Mouse (Mus musculus) MEL (cell line): ENCODE results near the gene Exosc6. TPM values are rescaled to one million over a fixed set of nuclear protein-coding genes. Genes with fewer than 3 reads are reported as not detected.

Source experiments
- DNase-seq: peaks from one replicate; pipeline ENCODE4 v3.0.0; 2011; ENCODE audit warnings: low read depth, low spot score
- H3K27ac ChIP-seq: 2 replicates; pipeline ENCODE4 v1.5.1; 2012; ENCODE audit warnings: low read depth, mild to moderate bottlenecking, control low read depth, low read length, moderate library complexity; ENCODE audit not compliant: control insufficient read depth
- H3K27me3 ChIP-seq, 2 experiments: fragments of 150-350 bp in 1 of 2; sonication (generic) in 1 of 2; 2 replicates each; pipeline ENCODE4 v1.6.1; 2012; ENCODE audit warnings: low read length in 2 of 2, mild to moderate bottlenecking in 2 of 2, improper control_type of control experiment in 1 of 2, moderate library complexity in 1 of 2; ENCODE audit not compliant: insufficient read depth in 2 of 2, control insufficient read depth in 1 of 2
- H3K36me3 ChIP-seq, 2 experiments: 2 replicates each; pipeline ENCODE4 v1.6.1; 2012 to 2014; ENCODE audit warnings: low read length in 2 of 2, improper control_type of control experiment in 1 of 2, inconsistent platforms in 1 of 2, mild to moderate bottlenecking in 1 of 2; ENCODE audit not compliant: insufficient read depth in 2 of 2, control insufficient read depth in 1 of 2
- H3K4me1 ChIP-seq, 2 experiments: fragments of 150-350 bp in 1 of 2; sonication (generic) in 1 of 2; 2 replicates each; pipeline ENCODE4 v1.6.1; 2012; ENCODE audit warnings: low read length in 2 of 2, improper control_type of control experiment in 1 of 2, mild to moderate bottlenecking in 1 of 2; ENCODE audit not compliant: insufficient read depth in 2 of 2, control insufficient read depth in 1 of 2
- H3K4me3 ChIP-seq, 2 experiments: fragments of 150-350 bp in 1 of 2; sonication (generic) in 1 of 2; 2 replicates each; pipeline ENCODE4 v1.5.1; 2012; ENCODE audit warnings: low read depth in 2 of 2, low read length in 2 of 2, mild to moderate bottlenecking in 2 of 2, moderate library complexity in 2 of 2, control low read depth in 1 of 2, improper control_type of control experiment in 1 of 2; ENCODE audit not compliant: control insufficient read depth in 1 of 2, insufficient read depth in 1 of 2
- H3K79me2 ChIP-seq: 2 replicates; pipeline ENCODE4 v1.6.1; 2012; ENCODE audit warnings: mild to moderate bottlenecking, low read length, moderate library complexity; ENCODE audit not compliant: control insufficient read depth, poor library complexity, insufficient read depth
- H3K9ac ChIP-seq: 2 replicates; pipeline ENCODE4 v1.6.1; 2012; ENCODE audit warnings: low read depth, mild to moderate bottlenecking, control low read depth, low read length, moderate library complexity; ENCODE audit not compliant: control insufficient read depth, poor library complexity, severe bottlenecking
- H3K9me3 ChIP-seq: fragments of 150-350 bp; sonication (generic); replicated peaks from 2 replicates; pipeline ENCODE4 v1.6.1; 2012; ENCODE audit warnings: mild to moderate bottlenecking, low read length, improper control_type of control experiment, moderate library complexity; ENCODE audit not compliant: insufficient read depth
- CTCF ChIP-seq, 3 experiments: IDR thresholded peaks in 2 of 3; conservative IDR thresholded peaks in 1 of 3; 2 replicates each; pipeline ENCODE4 v1.5.1; 2011 to 2012; ENCODE audit warnings: low read length in 3 of 3, low read depth in 2 of 3, mild to moderate bottlenecking in 2 of 3, improper control_type of control experiment in 1 of 3, inconsistent platforms in 1 of 3, mixed read lengths in 1 of 3, moderate library complexity in 1 of 3; ENCODE audit not compliant: control insufficient read depth in 1 of 3, insufficient read depth in 1 of 3, poor library complexity in 1 of 3, severe bottlenecking in 1 of 3
- E2F4 ChIP-seq: IDR thresholded peaks from 2 replicates; pipeline ENCODE4 v1.6.1; 2011; ENCODE audit warnings: low read depth, low read length, improper control_type of control experiment, borderline replicate concordance
- ELF1 ChIP-seq: IDR thresholded peaks from 2 replicates; pipeline ENCODE4 v1.6.1; 2014; ENCODE audit warnings: low read depth, mild to moderate bottlenecking, inconsistent platforms, low read length, improper control_type of control experiment, moderate library complexity
- GATA1 ChIP-seq: IDR thresholded peaks from 2 replicates; pipeline ENCODE4 v1.6.1; 2011; ENCODE audit warnings: low read depth, low read length, improper control_type of control experiment
- HCFC1 ChIP-seq: IDR thresholded peaks from 2 replicates; pipeline ENCODE4 v1.6.1; 2012; ENCODE audit warnings: low read depth, mild to moderate bottlenecking, inconsistent platforms, low read length, improper control_type of control experiment, moderate library complexity
- JUND ChIP-seq: IDR thresholded peaks from 2 replicates; pipeline ENCODE4 v1.6.1; 2011; ENCODE audit warnings: low read depth, mild to moderate bottlenecking, improper control_type of control experiment, low read length
- MAFK ChIP-seq: IDR thresholded peaks from 2 replicates; pipeline ENCODE4 v1.6.1; 2011; ENCODE audit warnings: low read depth, mild to moderate bottlenecking, low read length, improper control_type of control experiment, borderline replicate concordance
- MAX ChIP-seq: IDR thresholded peaks from 2 replicates; pipeline ENCODE4 v1.6.1; 2011; ENCODE audit warnings: low read length, improper control_type of control experiment
- MEF2A ChIP-seq: IDR thresholded peaks from 2 replicates; pipeline ENCODE4 v1.6.1; 2014; ENCODE audit warnings: low read depth, mild to moderate bottlenecking, inconsistent platforms, low read length, improper control_type of control experiment; ENCODE audit not compliant: poor library complexity, insufficient replicate concordance, severe bottlenecking; ENCODE audit errors: extremely low read depth
- MYB ChIP-seq: IDR thresholded peaks from 2 replicates; pipeline ENCODE4 v1.6.1; 2011; ENCODE audit warnings: mild to moderate bottlenecking, low read depth, low read length, improper control_type of control experiment
- NELFE ChIP-seq: IDR thresholded peaks from 2 replicates; pipeline ENCODE4 v1.6.1; 2011; ENCODE audit warnings: low read depth, low read length, improper control_type of control experiment
- POLR2AphosphoS2 ChIP-seq: IDR thresholded peaks from 2 replicates; pipeline ENCODE4 v1.6.1; 2011; ENCODE audit warnings: low read length, improper control_type of control experiment
- POLR2AphosphoS5 ChIP-seq: IDR thresholded peaks from 2 replicates; pipeline ENCODE4 v1.6.1; 2012; ENCODE audit warnings: low read depth, borderline replicate concordance, mild to moderate bottlenecking, inconsistent platforms, low read length, moderate library complexity, mixed read lengths
- RAD21 ChIP-seq: IDR thresholded peaks from 2 replicates; pipeline ENCODE4 v1.6.1; 2011; ENCODE audit warnings: mild to moderate bottlenecking, low read depth, low read length, improper control_type of control experiment
- SMC3 ChIP-seq: IDR thresholded peaks from 2 replicates; pipeline ENCODE4 v1.6.1; 2011; ENCODE audit warnings: low read depth, low read length, improper control_type of control experiment
- TBP ChIP-seq: IDR thresholded peaks from 2 replicates; pipeline ENCODE4 v1.8.0; 2011; ENCODE audit warnings: low read depth, low read length, improper control_type of control experiment
- UBTF ChIP-seq: IDR thresholded peaks from 2 replicates; pipeline ENCODE4 v1.6.1; 2012; ENCODE audit warnings: low read depth, mild to moderate bottlenecking, inconsistent platforms, low read length, improper control_type of control experiment, moderate library complexity, borderline replicate concordance; ENCODE audit not compliant: insufficient read depth
- USF1 ChIP-seq: IDR thresholded peaks from 2 replicates; pipeline ENCODE4 v1.6.1; 2014; ENCODE audit warnings: low read depth, mild to moderate bottlenecking, inconsistent platforms, low read length, improper control_type of control experiment, moderate library complexity
- USF2 ChIP-seq, 2 experiments: IDR thresholded peaks; 2 replicates each; pipeline ENCODE4 v1.6.1; 2011 to 2012; ENCODE audit warnings: improper control_type of control experiment in 2 of 2, low read length in 2 of 2, borderline replicate concordance in 1 of 2, inconsistent platforms in 1 of 2, low read depth in 1 of 2, mild to moderate bottlenecking in 1 of 2; ENCODE audit not compliant: insufficient read depth in 1 of 2
- ZNF384 ChIP-seq: IDR thresholded peaks from 2 replicates; pipeline ENCODE4 v1.6.1; 2012; ENCODE audit warnings: low read depth, mild to moderate bottlenecking, inconsistent platforms, low read length, improper control_type of control experiment
- polyA plus RNA-seq, 2 experiments: library from polyadenylated mRNA; stranded (reverse) in 1 of 2; unstranded in 1 of 2; fragments of >175 nt in 1 of 2; fragments of >200 nt in 1 of 2; gene quantifications; 2 replicates each; pipeline versions ENCODE4 v1.2.1 to v1.2.4; 2012; ENCODE audit warnings: low replicate concordance in 2 of 2, low read depth in 1 of 2; ENCODE audit not compliant: insufficient read length in 2 of 2, insufficient read depth in 1 of 2, missing spikeins in 1 of 2
- total RNA-seq: library from RNA; depleted of rRNA; stranded (reverse); fragments of 300-350 nt; gene quantifications from 2 replicates; pipeline ENCODE4 v1.2.3, GENCODE M21; 2012

The Exosc6 gene
- total and polyA plus RNA-seq, 3 experiments = 8.0 to 26.4 TPM; not detected in 1

GRCm38 (mm10) chr8:111029589-111029988, 26.6 kb upstream of the Exosc6 start (continued):
- TF ChIP-seq JUND (no peak), USF2 (IDR thresholded peaks at IDR 0.05; ENCODE audit: borderline replicate concordance in 1 of 2, insufficient read depth in 1 of 2, low read depth in 1 of 2, low read length in 2 of 2) (no peak)

- Histone ChIP-seq H3K79me2 (peaks cover 24% of the 10 kb centered on the region), H3K4me1 (peaks cover 5 to 15% of the 10 kb centered on the region in 2 experiments; a peak in 3 of 4 replicates), H3K9me3 (no peaks in the 10 kb centered on the region), H3K4me3 (peak overlapping the region; percentile 70 to 85), H3K36me3 (peaks cover 0 to 24% of the 10 kb centered on the region in 2 experiments; a peak in 2 of 4 replicates), H3K9ac (peak overlapping the region; percentile 73), H3K27me3 (no peaks in the 10 kb centered on the region), H3K27ac (0 out of 2 replicates have a peak overlapping the region, but pooled peaks have one; percentile 29)
- TF ChIP-seq USF2 (IDR thresholded peaks at IDR 0.05; ENCODE audit: borderline replicate concordance in 1 of 2, insufficient read depth in 1 of 2, low read depth in 1 of 2, low read length in 2 of 2) = no peak
- TF ChIP-seq ELF1 = no peak
- TF ChIP-seq POLR2AphosphoS5 = no peak
- TF ChIP-seq SMC3 = no peak
- TF ChIP-seq MAFK = no peak
- no peak for DNase-seq
These were observed 26.1 kb upstream of the Exosc6 start for GRCm38 (mm10) chr8:111030045-111030444.

GRCm38 (mm10) chr8:111031572-111031971, 24.6 kb upstream of the Exosc6 start, which contains the start of gene Ddx19b:
Ddx19b (minus strand) TSS chr8:111031751.
- peaks cover 5 to 27% of the 10 kb centered on the region in 2 experiments for H3K4me1 ChIP-seq
- H3K79me2 ChIP-seq = peaks cover 37% of the 10 kb centered on the region
- TF ChIP-seq UBTF (no peak), POLR2AphosphoS5 (no peak), HCFC1 (no peak), JUND (no peak), MAX (no peak), RAD21 (no peak), E2F4 (no peak), ELF1 (no peak), MYB (no peak), ZNF384 (no peak), USF2 (IDR thresholded peaks at IDR 0.05; ENCODE audit: borderline replicate concordance in 1 of 2, insufficient read depth in 1 of 2, low read depth in 1 of 2, low read length in 2 of 2) (no peak), TBP (no peak), POLR2AphosphoS2 (no peak), NELFE (no peak), MEF2A (no peak), USF1 (no peak), GATA1 (no peak), CTCF (IDR thresholded peaks at IDR 0.05 in 2 of 3, conservative IDR thresholded peaks at IDR 0.05 in 1 of 3; ENCODE audit: control insufficient read depth in 1 of 3, insufficient read depth in 1 of 3, low read depth in 2 of 3, low read length in 3 of 3, poor library complexity in 1 of 3, severe bottlenecking in 1 of 3) (no peak)
- TF ChIP-seq, all 39 proteins: peak for 0
- peaks cover 0 to 36% of the 10 kb centered on the region in 2 experiments; a peak in 3 of 4 replicates for H3K36me3 ChIP-seq
- no peaks in the 10 kb centered on the region for H3K27me3 ChIP-seq
- no peak within 1 kb of the TSS for H3K4me3 ChIP-seq
- DNase-seq = no peak
- no peaks in the 10 kb centered on the region for H3K9me3 ChIP-seq
- no peak within 1 kb of the TSS for H3K9ac ChIP-seq
- no peak within 1 kb of the TSS for H3K27ac ChIP-seq
